Mouse (Mus musculus): ENCODE results near the gene Slfn9.
"Not testable (repeated sequence)": the region's sequence is repeated elsewhere in the genome, so short reads cannot be mapped to it uniquely, and the experiment has no call there.

The Slfn9 gene

GRCm38 (mm10) chr11:82991469-82992166 lies at the start of gene Slfn9:
Gene Slfn9 (minus strand): TSS chr11:82991830.
- POLR2A ChIA-PET = interaction anchor here in 3 of 4 experiments (0.5 to 2.9 kb wide), 8 partner anchors 28 to 300 kb away, joined by 3 to 17 read pairs (median 4); partner anchors contain the start of gene Slfn8 (in 3 of the 3)
- CTCF ChIA-PET = interaction anchor here in 1 of 4 experiments (0.6 kb wide), 1 partner anchor 75 kb away, joined by 3 read pairs; no protein-coding TSS in a partner anchor

GRCm38 (mm10) chr11:83041000-83041399 lies 49.4 kb upstream of the Slfn9 start:
- POLR2A ChIA-PET = no interaction called here
- CTCF ChIA-PET = no interaction called here

GRCm38 (mm10) chr11:83040325-83040724 lies 48.7 kb upstream of the Slfn9 start:
- ChIA-PET CTCF (interaction anchor here in 2 of 4 experiments (0.7 kb wide), 2 partner anchors 128 to 218 kb away, joined by 3 to 5 read pairs; no protein-coding TSS in a partner anchor), POLR2A (interaction anchor here in 1 of 4 experiments (1.5 kb wide), 1 partner anchor 49 kb away, joined by 3 read pairs; the partner anchor contains the start of gene Slfn9)

- CTCF ChIA-PET = interaction anchor here in 2 of 4 experiments (0.6 to 1.0 kb wide), 4 partner anchors 18 to 1372 kb away, joined by 3 to 5 read pairs (median 4); no protein-coding TSS in a partner anchor
- POLR2A ChIA-PET = interaction anchor here in 2 of 4 experiments (1.0 to 1.5 kb wide), 2 partner anchors 48 to 50 kb away, joined by 3 read pairs; partner anchors contain the start of gene Slfn9 (in 1 of the 2)
Observed at GRCm38 (mm10) chr11:83039796-83040195, 48.2 kb upstream of the Slfn9 start.

- ChIA-PET POLR2A (interaction anchor here in 2 of 4 experiments (1.0 to 1.5 kb wide), 3 partner anchors 19 to 50 kb away, joined by 3 read pairs; partner anchors contain the start of gene Slfn9 (in 1 of the 2)), CTCF (interaction anchor here in 1 of 4 experiments (0.6 to 1.0 kb wide), 2 partner anchors 19 to 1373 kb away, joined by 3 to 4 read pairs; no protein-coding TSS in a partner anchor)
Observed at GRCm38 (mm10) chr11:83039156-83039555, 47.5 kb upstream of the Slfn9 start.

GRCm38 (mm10) chr11:83038686-83039085 lies 47.1 kb upstream of the Slfn9 start:
- POLR2A ChIA-PET = interaction anchor here in 2 of 4 experiments (1.0 to 1.5 kb wide), 3 partner anchors 19 to 49 kb away, joined by 3 read pairs; partner anchors contain the start of gene Slfn9 (in 1 of the 2)
- CTCF ChIA-PET = not testable (repeated sequence)

GRCm38 (mm10) chr11:83020621-83021020 lies 29.0 kb upstream of the Slfn9 start, which contains the start of gene Slfn8:
Gene Slfn8 (minus strand): TSS chr11:83020810.
- POLR2A ChIA-PET = interaction anchor here in 3 of 4 experiments (1.0 to 2.0 kb wide), 4 partner anchors 29 to 276 kb away, joined by 3 to 17 read pairs (median 7); partner anchors contain the start of gene Slfn9 (in 3 of the 3)
- CTCF ChIA-PET = no interaction called here

GRCm38 (mm10) chr11:83019561-83020519 lies 28.2 kb upstream of the Slfn9 start:
- CTCF ChIA-PET = not testable (repeated sequence)
- POLR2A ChIA-PET = interaction anchor here in 3 of 4 experiments (0.6 to 2.0 kb wide), 7 partner anchors 19 to 275 kb away, joined by 3 to 17 read pairs (median 3); partner anchors contain the start of gene Slfn9 (in 3 of the 3)

GRCm38 (mm10) chr11:83016093-83016492 lies 24.5 kb upstream of the Slfn9 start:
- POLR2A ChIA-PET = no interaction called here
- CTCF ChIA-PET = no interaction called here

- ChIA-PET CTCF (interaction anchor here in 2 of 4 experiments (1.9 to 2.1 kb wide), 2 partner anchors 19 kb away, joined by 15 to 18 read pairs; no protein-coding TSS in a partner anchor), POLR2A (interaction anchor here in 3 of 4 experiments (0.9 to 3.6 kb wide), 5 partner anchors 19 to 28 kb away, joined by 6 to 39 read pairs (median 11); no protein-coding TSS in a partner anchor)
Observed at GRCm38 (mm10) chr11:83013356-83013755, 21.7 kb upstream of the Slfn9 start.

- ChIA-PET POLR2A (interaction anchor here in 3 of 4 experiments (0.5 to 2.9 kb wide), 7 partner anchors 29 to 301 kb away, joined by 3 to 17 read pairs (median 4); partner anchors contain the start of gene Slfn8 (in 3 of the 3)), CTCF (interaction anchor here in 1 of 4 experiments (0.6 kb wide), 1 partner anchor 76 kb away, joined by 3 read pairs; no protein-coding TSS in a partner anchor)
Observed at GRCm38 (mm10) chr11:82990612-82991385, 831 bp downstream of the Slfn9 start.

GRCm38 (mm10) chr11:82989357-82989756 lies 2.3 kb downstream of the Slfn9 start:
- ChIA-PET POLR2A (interaction anchor here in 2 of 4 experiments (0.6 to 2.9 kb wide), 4 partner anchors 12 to 50 kb away, joined by 3 to 8 read pairs (median 4); partner anchors contain the start of gene Slfn8 (in 1 of the 2)), CTCF (interaction anchor here in 1 of 4 experiments (0.7 kb wide), 1 partner anchor 169 kb away, joined by 3 read pairs; no protein-coding TSS in a partner anchor)

GRCm38 (mm10) chr11:82987621-82988020 lies 4.0 kb downstream of the Slfn9 start:
- CTCF ChIA-PET = no interaction called here
- POLR2A ChIA-PET = no interaction called here

GRCm38 (mm10) chr11:82983193-82983592 lies 8.4 kb downstream of the Slfn9 start:
- ChIA-PET CTCF (no interaction called here), POLR2A (interaction anchor here in 1 of 4 experiments (0.6 to 0.7 kb wide), 3 partner anchors 11 to 173 kb away, joined by 3 to 4 read pairs (median 3); no protein-coding TSS in a partner anchor)

GRCm38 (mm10) chr11:82982409-82982808 lies 9.2 kb downstream of the Slfn9 start:
- POLR2A ChIA-PET, CTCF ChIA-PET: not testable (repeated sequence)

- ChIA-PET CTCF (no interaction called here), POLR2A (no interaction called here)
Observed at GRCm38 (mm10) chr11:82973916-82974315, 17.7 kb downstream of the Slfn9 start.

GRCm38 (mm10) chr11:82971590-82971974 lies 20.0 kb downstream of the Slfn9 start:
- ChIA-PET POLR2A (interaction anchor here in 2 of 4 experiments (0.6 to 1.2 kb wide), 2 partner anchors 8 to 296 kb away, joined by 3 read pairs; no protein-coding TSS in a partner anchor), CTCF (interaction anchor here in 3 of 4 experiments (0.6 to 2.1 kb wide), 3 partner anchors 11 to 77 kb away, joined by 3 to 9 read pairs (median 3); no protein-coding TSS in a partner anchor)
